Mouse (Mus musculus): Measurements from ENCODE around the gene Btbd19.

DNA sequence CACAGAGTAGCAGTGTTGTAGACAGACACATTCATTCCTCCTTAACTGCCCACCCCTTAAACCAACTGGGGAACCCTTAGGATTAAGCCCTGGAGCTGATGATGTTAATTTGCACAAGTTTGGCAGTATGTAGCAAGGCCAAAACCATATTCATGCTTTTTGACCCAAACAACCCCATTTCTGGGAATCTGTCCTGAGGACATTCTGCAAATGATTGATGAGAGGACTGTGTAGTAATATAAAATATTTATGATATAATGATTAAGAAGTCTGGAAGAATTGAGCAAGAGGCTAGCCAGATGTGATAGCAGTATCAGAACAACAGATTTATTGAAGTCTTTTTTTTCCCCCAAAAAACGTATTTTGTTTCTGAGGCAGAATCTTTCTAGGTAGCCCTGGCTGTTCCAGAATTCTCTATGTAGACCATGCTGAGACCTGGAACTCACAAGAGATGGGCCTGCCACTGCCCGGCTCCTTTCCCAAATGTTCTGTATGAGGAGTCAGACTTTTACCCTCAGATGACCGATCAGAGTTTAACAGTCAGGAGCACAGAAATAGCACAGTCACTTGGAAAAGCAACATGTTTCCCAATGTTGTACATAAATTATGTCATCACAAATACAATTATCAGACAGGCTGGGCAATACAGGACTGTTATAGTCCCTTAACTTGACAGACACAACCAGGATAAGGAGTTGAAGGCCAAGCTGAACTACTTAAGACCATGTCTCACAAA is 30.7 kb downstream of the Btbd19 start:
- TF ChIP-seq POLR2A (IDR thresholded peaks at IDR 0.05; ENCODE audit: borderline replicate concordance, extremely low read depth, low read depth, low read length) (no peak), CTCF (IDR thresholded peaks at IDR 0.05; ENCODE audit: insufficient read depth, low read length) (no peak)

All from lung, adult 2 months (tissue).